Mouse (Mus musculus): ENCODE measurements at regions not wholly inside any gene's neighbourhood (a gene's known extent, or its start where the extent isn't known, plus 50 kb on each side); places are given as distances from the start of the nearest gene placed in this dataset.

- DNase-seq (ENCODE audit: low read depth), result no peak
Observed at GRCm38 (mm10) chr6:4398599-4398980, 106.0 kb upstream of the Col1a2 start.

- DNase-seq (ENCODE audit: low read depth), result no peak
Observed at GRCm38 (mm10) chr6:4405301-4405700, 99.3 kb upstream of the Col1a2 start.

GRCm38 (mm10) chr6:4407748-4408147, 96.9 kb upstream of the Col1a2 start:
- peak; percentile 13 for DNase-seq (ENCODE audit: low read depth)

- no peak for DNase-seq (ENCODE audit: low read depth)
Observed at GRCm38 (mm10) chr6:4413201-4413600, 91.4 kb upstream of the Col1a2 start.

- DNase-seq (ENCODE audit: low read depth), result peak; percentile 18
Observed at GRCm38 (mm10) chr6:4414166-4414565, 90.4 kb upstream of the Col1a2 start.

GRCm38 (mm10) chr6:4415206-4415605, 89.4 kb upstream of the Col1a2 start:
- DNase-seq (ENCODE audit: low read depth), result no peak

GRCm38 (mm10) chr6:4417247-4417709, 87.3 kb upstream of the Col1a2 start:
- no peak for DNase-seq (ENCODE audit: low read depth)

- DNase-seq (ENCODE audit: low read depth), result no peak
Observed at GRCm38 (mm10) chr6:4418376-4418775, 86.2 kb upstream of the Col1a2 start.

- DNase-seq (ENCODE audit: low read depth), result no peak
Observed at GRCm38 (mm10) chr6:4418941-4419351, 85.7 kb upstream of the Col1a2 start.

- DNase-seq (ENCODE audit: low read depth), result no peak
Observed at GRCm38 (mm10) chr6:4421466-4421865, 83.1 kb upstream of the Col1a2 start.

GRCm38 (mm10) chr6:4427122-4427521, 77.5 kb upstream of the Col1a2 start:
- DNase-seq (ENCODE audit: low read depth), result no peak

GRCm38 (mm10) chr6:4430704-4431310, 73.8 kb upstream of the Col1a2 start:
- DNase-seq (ENCODE audit: low read depth), result no peak

- no peak for DNase-seq (ENCODE audit: low read depth)
Observed at GRCm38 (mm10) chr6:4432192-4432591, 72.4 kb upstream of the Col1a2 start.

- DNase-seq (ENCODE audit: low read depth), result no peak
Observed at GRCm38 (mm10) chr6:4436439-4436838, 68.2 kb upstream of the Col1a2 start.

- DNase-seq (ENCODE audit: low read depth), result no peak
Observed at GRCm38 (mm10) chr6:4436874-4437273, 67.7 kb upstream of the Col1a2 start.

- DNase-seq (ENCODE audit: low read depth), result no peak
Observed at GRCm38 (mm10) chr6:4441618-4442167, 62.9 kb upstream of the Col1a2 start.

- DNase-seq (ENCODE audit: low read depth), result no peak
Observed at GRCm38 (mm10) chr6:4445906-4446305, 58.7 kb upstream of the Col1a2 start.

GRCm38 (mm10) chr6:4451227-4451626, 53.4 kb upstream of the Col1a2 start:
- no peak for DNase-seq (ENCODE audit: low read depth)

All from induced T-regulatory cell, adult 2 months (primary cell).